Mouse (Mus musculus): ENCODE measurements around the gene Creb3l2. TPM values are rescaled to one million over a fixed set of nuclear protein-coding genes. Genes with fewer than 3 reads are reported as not detected.

Gene Creb3l2
- polyA plus RNA-seq, 1 experiment: 10.2 TPM

- H3K27me3 ChIP-seq (ENCODE audit: control insufficient read depth, insufficient read depth, low read length, poor library complexity, severe bottlenecking): no peaks in the 10 kb centered on the region
- no peaks in the 10 kb centered on the region for H3K36me3 ChIP-seq (ENCODE audit: control insufficient read depth, insufficient read depth, low read length, poor library complexity, severe bottlenecking)
- TF ChIP-seq POLR2A (IDR thresholded peaks at IDR 0.05; ENCODE audit: insufficient read depth, low read length) (no peak), EP300 (IDR thresholded peaks at IDR 0.05; ENCODE audit: insufficient read depth, low read depth, low read length) (no peak), CTCF (IDR thresholded peaks at IDR 0.05; ENCODE audit: low read depth, low read length) (peak; percentile 18)
- no peaks in the 10 kb centered on the region for H3K9me3 ChIP-seq (replicated peaks; ENCODE audit: control insufficient read depth, insufficient read depth, low read length, poor library complexity, severe bottlenecking)
- H3K4me1 ChIP-seq (ENCODE audit: control insufficient read depth, insufficient read depth, low read length): peaks cover 2% of the 10 kb centered on the region
- H3K9ac ChIP-seq (ENCODE audit: low read depth, poor library complexity, severe bottlenecking): no peak overlapping the region
- H3K27ac ChIP-seq (ENCODE audit: insufficient read depth, low read length): no peak overlapping the region
- no peak overlapping the region for H3K4me3 ChIP-seq (ENCODE audit: low read depth, low read length)
These were observed 5.9 kb upstream of the Creb3l2 start for GRCm38 (mm10) chr6:37447704-37448466.

DNA sequence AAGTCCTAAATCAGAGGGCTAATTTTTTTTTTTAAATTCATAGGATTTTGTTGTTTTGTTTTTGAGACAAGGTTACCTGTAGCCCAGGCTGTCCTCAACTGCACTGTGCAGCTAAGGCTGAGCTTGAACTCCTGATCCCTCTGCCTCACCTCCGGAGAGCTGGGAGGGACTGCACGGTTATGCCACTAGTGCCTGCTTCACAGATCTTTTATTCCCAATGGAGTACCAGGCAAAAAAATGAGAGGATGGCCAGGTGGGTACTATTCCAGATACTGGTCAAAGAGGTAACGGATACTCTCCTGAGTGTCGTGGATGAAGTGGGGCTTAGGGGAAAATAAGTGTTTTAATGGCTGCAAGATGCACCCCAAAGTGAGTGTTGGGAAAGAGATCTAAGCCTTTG lies 835 bp upstream of the Creb3l2 start:
- no peaks in the 10 kb centered on the region for H3K4me1 ChIP-seq (ENCODE audit: control insufficient read depth, insufficient read depth, low read length)
- no peaks in the 10 kb centered on the region for H3K27me3 ChIP-seq (ENCODE audit: control insufficient read depth, insufficient read depth, low read length, poor library complexity, severe bottlenecking)
- H3K4me3 ChIP-seq (ENCODE audit: low read depth, low read length): peak overlapping the region; percentile 65
- no peaks in the 10 kb centered on the region for H3K36me3 ChIP-seq (ENCODE audit: control insufficient read depth, insufficient read depth, low read length, poor library complexity, severe bottlenecking)
- TF ChIP-seq EP300 (IDR thresholded peaks at IDR 0.05; ENCODE audit: insufficient read depth, low read depth, low read length) (no peak), CTCF (IDR thresholded peaks at IDR 0.05; ENCODE audit: low read depth, low read length) (no peak)
- H3K27ac ChIP-seq (ENCODE audit: insufficient read depth, low read length): no peak overlapping the region
- no peaks in the 10 kb centered on the region for H3K9me3 ChIP-seq (replicated peaks; ENCODE audit: control insufficient read depth, insufficient read depth, low read length, poor library complexity, severe bottlenecking)
- peak overlapping the region; percentile 54 for H3K9ac ChIP-seq (ENCODE audit: low read depth, poor library complexity, severe bottlenecking)

- Histone ChIP-seq H3K9ac (ENCODE audit: low read depth, poor library complexity, severe bottlenecking) (peak overlapping the region; percentile 33), H3K9me3 (replicated peaks; ENCODE audit: control insufficient read depth, insufficient read depth, low read length, poor library complexity, severe bottlenecking) (no peaks in the 10 kb centered on the region), H3K4me1 (ENCODE audit: control insufficient read depth, insufficient read depth, low read length) (no peaks in the 10 kb centered on the region), H3K27me3 (ENCODE audit: control insufficient read depth, insufficient read depth, low read length, poor library complexity, severe bottlenecking) (no peaks in the 10 kb centered on the region), H3K4me3 (ENCODE audit: low read depth, low read length) (peak overlapping the region; percentile 87), H3K36me3 (ENCODE audit: control insufficient read depth, insufficient read depth, low read length, poor library complexity, severe bottlenecking) (no peaks in the 10 kb centered on the region), H3K27ac (ENCODE audit: insufficient read depth, low read length) (no peak overlapping the region)
- no peak for TF ChIP-seq CTCF (IDR thresholded peaks at IDR 0.05; ENCODE audit: low read depth, low read length)
- TF ChIP-seq POLR2A (IDR thresholded peaks at IDR 0.05; ENCODE audit: insufficient read depth, low read length): no peak
- no peak for TF ChIP-seq EP300 (IDR thresholded peaks at IDR 0.05; ENCODE audit: insufficient read depth, low read depth, low read length)
These were observed 515 bp downstream of the Creb3l2 start for GRCm38 (mm10) chr6:37441251-37442011.

- Histone ChIP-seq H3K27me3 (ENCODE audit: control insufficient read depth, insufficient read depth, low read length, poor library complexity, severe bottlenecking) (no peaks in the 10 kb centered on the region), H3K9ac (ENCODE audit: low read depth, poor library complexity, severe bottlenecking) (0 out of 2 replicates have a peak overlapping the region, but pooled peaks have one; percentile 10), H3K4me1 (ENCODE audit: control insufficient read depth, insufficient read depth, low read length) (no peaks in the 10 kb centered on the region), H3K4me3 (ENCODE audit: low read depth, low read length) (0 out of 2 replicates have a peak overlapping the region, but pooled peaks have one; percentile 1), H3K27ac (ENCODE audit: insufficient read depth, low read length) (no peak overlapping the region), H3K36me3 (ENCODE audit: control insufficient read depth, insufficient read depth, low read length, poor library complexity, severe bottlenecking) (no peaks in the 10 kb centered on the region), H3K9me3 (replicated peaks; ENCODE audit: control insufficient read depth, insufficient read depth, low read length, poor library complexity, severe bottlenecking) (no peaks in the 10 kb centered on the region)
- TF ChIP-seq EP300 (IDR thresholded peaks at IDR 0.05; ENCODE audit: insufficient read depth, low read depth, low read length): no peak
- TF ChIP-seq CTCF (IDR thresholded peaks at IDR 0.05; ENCODE audit: low read depth, low read length): no peak
- TF ChIP-seq POLR2A (IDR thresholded peaks at IDR 0.05; ENCODE audit: insufficient read depth, low read length): no peak
These were observed 1.3 kb downstream of the Creb3l2 start for GRCm38 (mm10) chr6:37440491-37441250.

DNA sequence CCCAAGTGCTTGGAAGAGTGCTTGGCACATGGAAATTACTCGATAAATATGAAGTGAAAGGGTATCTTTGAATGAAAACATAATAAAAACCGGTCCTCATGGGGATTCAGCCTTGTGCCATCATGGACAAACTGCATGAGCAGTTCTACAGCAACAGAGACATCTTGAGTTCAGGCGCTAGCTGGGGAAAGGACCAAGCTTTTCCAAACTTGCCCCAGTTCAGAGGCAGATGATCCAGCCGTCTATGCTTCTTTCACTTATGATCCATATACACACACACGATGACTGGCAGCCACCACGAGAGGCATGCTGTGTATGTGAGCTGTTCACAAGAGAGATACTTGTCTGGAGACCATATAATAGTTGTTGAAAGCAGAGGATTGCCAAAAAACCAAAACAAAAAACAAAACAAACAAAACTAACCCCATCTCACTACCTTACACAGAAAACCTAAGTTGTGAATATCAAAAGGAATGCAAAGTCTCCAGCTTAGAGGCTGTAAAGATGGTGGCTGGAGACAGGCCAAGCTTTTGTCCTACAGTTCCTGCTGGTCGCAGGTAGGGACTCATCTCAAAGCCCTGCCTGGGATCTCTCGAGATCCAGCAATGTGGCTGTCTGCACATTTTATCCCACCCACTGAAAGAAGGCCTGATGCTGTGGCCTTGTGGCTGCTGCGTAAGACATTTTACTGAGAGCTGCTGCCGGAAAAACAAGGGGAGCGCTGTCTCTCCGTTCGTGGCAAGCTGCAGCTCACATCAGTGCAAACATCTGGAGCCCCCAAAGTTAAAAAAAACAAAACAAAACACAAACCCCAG lies 2.1 kb downstream of the Creb3l2 start:
- no peak overlapping the region for H3K4me3 ChIP-seq (ENCODE audit: low read depth, low read length)
- H3K4me1 ChIP-seq (ENCODE audit: control insufficient read depth, insufficient read depth, low read length): peaks cover 3% of the 10 kb centered on the region
- no peaks in the 10 kb centered on the region for H3K36me3 ChIP-seq (ENCODE audit: control insufficient read depth, insufficient read depth, low read length, poor library complexity, severe bottlenecking)
- TF ChIP-seq POLR2A (IDR thresholded peaks at IDR 0.05; ENCODE audit: insufficient read depth, low read length) (no peak), CTCF (IDR thresholded peaks at IDR 0.05; ENCODE audit: low read depth, low read length) (no peak), EP300 (IDR thresholded peaks at IDR 0.05; ENCODE audit: insufficient read depth, low read depth, low read length) (no peak)
- no peak overlapping the region for H3K27ac ChIP-seq (ENCODE audit: insufficient read depth, low read length)
- no peaks in the 10 kb centered on the region for H3K27me3 ChIP-seq (ENCODE audit: control insufficient read depth, insufficient read depth, low read length, poor library complexity, severe bottlenecking)
- H3K9ac ChIP-seq (ENCODE audit: low read depth, poor library complexity, severe bottlenecking): no peak overlapping the region
- no peaks in the 10 kb centered on the region for H3K9me3 ChIP-seq (replicated peaks; ENCODE audit: control insufficient read depth, insufficient read depth, low read length, poor library complexity, severe bottlenecking)
